Mouse (Mus musculus) heart, adult 2 months (tissue): ENCODE measurements around the gene Cnksr1. TPM values are rescaled to one million over a fixed set of nuclear protein-coding genes. Genes with fewer than 3 reads are reported as not detected.

Experiments used
- DNase-seq, 2 experiments: peaks; one replicate each; pipeline ENCODE4 v3.0.0; 2021
- H3K27ac ChIP-seq: fragments of 200-600 bp; 2 replicates; pipeline ENCODE4 v1.8.1; 2022
- H3K27me3 ChIP-seq: fragments of 200-500 bp; 2 replicates; pipeline ENCODE4 v1.6.1; 2012; ENCODE audit warnings: mild to moderate bottlenecking, low read length, inconsistent platforms, mixed read lengths; ENCODE audit not compliant: control insufficient read depth, insufficient read depth
- H3K36me3 ChIP-seq: fragments of 200-500 bp; 2 replicates; pipeline ENCODE4 v1.6.1; 2012; ENCODE audit warnings: low read length, inconsistent platforms; ENCODE audit not compliant: control insufficient read depth, insufficient read depth
- H3K4me1 ChIP-seq: fragments of 200-500 bp; 2 replicates; pipeline ENCODE4 v1.6.1; 2011; ENCODE audit warnings: low read length; ENCODE audit not compliant: control insufficient read depth, insufficient read depth
- H3K4me3 ChIP-seq: fragments of 200-600 bp; 2 replicates; pipeline ENCODE4 v1.8.1; 2022
- H3K79me2 ChIP-seq: fragments of 200-500 bp; replicated peaks from 2 replicates; pipeline ENCODE4 v1.6.1; 2012; ENCODE audit warnings: mild to moderate bottlenecking, inconsistent platforms, low read length, moderate library complexity, mixed read lengths; ENCODE audit not compliant: control insufficient read depth, insufficient read depth
- H3K9ac ChIP-seq: fragments of 200-500 bp; 2 replicates; pipeline ENCODE4 v1.6.1; 2012; ENCODE audit warnings: low read depth, mild to moderate bottlenecking, control low read depth, inconsistent platforms, low read length, mixed read lengths
- CTCF ChIP-seq: fragments of 200-600 bp; IDR thresholded peaks from 2 replicates; pipeline ENCODE4 v1.8.1; 2022; ENCODE audit warnings: antibody characterized with exemption, mild to moderate bottlenecking, moderate library complexity
- EP300 ChIP-seq: fragments of 200-500 bp; IDR thresholded peaks from 2 replicates; pipeline ENCODE4 v1.6.1; 2011; ENCODE audit warnings: low read depth, low read length, control low read depth; ENCODE audit not compliant: insufficient read depth
- POLR2A ChIP-seq: fragments of 200-500 bp; IDR thresholded peaks from 2 replicates; pipeline ENCODE4 v1.6.1; 2011; ENCODE audit warnings: mild to moderate bottlenecking, low read depth, low read length, control low read depth; ENCODE audit not compliant: insufficient read depth
- WGBS: fragments of 180-500 bp; shearing (Covaris S2); methylation state at CpG from one replicate; pipeline ENCODE4 v1.1.7; 2018; 5-methylcytosine and 5-hydroxymethylcytosine counted together
- intact Hi-C: fragments of 180-260 bp; cut with DNase I; formaldehyde crosslinking; loops from one replicate; pipeline ENCODE4 v1.15.1; 2025
- polyA plus RNA-seq: library from polyadenylated mRNA; depleted of rRNA; stranded (reverse); fragments of >200 nt; gene quantifications from 2 replicates; pipeline ENCODE4 v1.2.3, GENCODE M21; 2012
- total RNA-seq, 2 experiments: library from RNA; stranded (reverse); gene quantifications; 2 replicates each; pipeline ENCODE4 v1.2.3; 2021

Gene Cnksr1
- total and polyA plus RNA-seq, 3 experiments = 4.1 to 6.7 (median 4.4) TPM

DNA sequence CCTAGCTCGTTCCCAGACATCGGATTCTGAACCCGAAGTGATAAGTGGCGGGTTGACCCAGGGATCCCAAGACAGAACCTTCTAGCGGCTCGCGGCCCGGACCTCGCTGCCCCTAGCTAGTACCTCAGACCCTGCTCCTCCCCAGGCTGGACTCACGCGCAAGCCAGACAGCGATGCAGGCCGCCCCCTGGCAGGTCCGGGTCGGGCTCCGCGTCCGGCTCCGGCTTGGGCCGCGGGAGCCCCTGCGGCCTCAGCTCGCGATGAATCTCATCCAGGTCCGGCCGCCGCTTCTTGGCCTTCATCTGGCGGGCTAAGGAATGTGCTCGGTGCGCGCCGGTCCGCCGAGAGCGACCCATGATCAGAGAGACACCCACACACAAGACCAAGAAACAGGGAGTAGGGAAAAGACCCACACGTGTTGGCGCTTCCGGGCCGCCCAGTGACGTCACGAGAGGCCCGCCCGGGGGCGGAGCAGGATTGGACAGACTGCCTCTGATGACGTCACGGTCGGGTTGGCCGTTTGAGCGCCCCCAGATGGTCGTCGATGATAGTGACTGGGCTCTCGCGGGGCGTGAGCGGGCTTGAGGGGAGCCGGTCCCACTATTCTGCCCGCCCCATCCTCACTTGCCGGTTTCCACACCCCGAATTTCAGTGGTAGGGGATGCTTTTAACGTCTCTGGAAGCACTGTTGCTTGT lies 7.1 kb upstream of the Cnksr1 start, which contains the start of gene Zfp593:
TSS of gene Zfp593 (minus strand) at position 445 of the 696 bp plus-strand sequence.
- TF ChIP-seq CTCF (peak; percentile 93), POLR2A (peak; percentile 56), EP300 (no peak)
- Histone ChIP-seq H3K27me3 (no peaks in the 10 kb centered on the region), H3K9ac (peak within 1 kb of the TSS; percentile 78), H3K79me2 (no peaks in the 10 kb centered on the region), H3K27ac (peak within 1 kb of the TSS; percentile 42), H3K36me3 (no peaks in the 10 kb centered on the region), H3K4me3 (peak within 1 kb of the TSS; percentile 75), H3K4me1 (peaks cover 4% of the 10 kb centered on the region)
- under 1% methylated on average over 60 of the region's 60 CpGs for WGBS
- peak; percentile 93 to 96 for DNase-seq
- intact Hi-C loops = loop anchor here (2.0 to 5.0 kb wide), 2 partner anchors 58 to 222 kb away; partner anchors contain the start of genes Cep85 and Stmn1

DNA sequence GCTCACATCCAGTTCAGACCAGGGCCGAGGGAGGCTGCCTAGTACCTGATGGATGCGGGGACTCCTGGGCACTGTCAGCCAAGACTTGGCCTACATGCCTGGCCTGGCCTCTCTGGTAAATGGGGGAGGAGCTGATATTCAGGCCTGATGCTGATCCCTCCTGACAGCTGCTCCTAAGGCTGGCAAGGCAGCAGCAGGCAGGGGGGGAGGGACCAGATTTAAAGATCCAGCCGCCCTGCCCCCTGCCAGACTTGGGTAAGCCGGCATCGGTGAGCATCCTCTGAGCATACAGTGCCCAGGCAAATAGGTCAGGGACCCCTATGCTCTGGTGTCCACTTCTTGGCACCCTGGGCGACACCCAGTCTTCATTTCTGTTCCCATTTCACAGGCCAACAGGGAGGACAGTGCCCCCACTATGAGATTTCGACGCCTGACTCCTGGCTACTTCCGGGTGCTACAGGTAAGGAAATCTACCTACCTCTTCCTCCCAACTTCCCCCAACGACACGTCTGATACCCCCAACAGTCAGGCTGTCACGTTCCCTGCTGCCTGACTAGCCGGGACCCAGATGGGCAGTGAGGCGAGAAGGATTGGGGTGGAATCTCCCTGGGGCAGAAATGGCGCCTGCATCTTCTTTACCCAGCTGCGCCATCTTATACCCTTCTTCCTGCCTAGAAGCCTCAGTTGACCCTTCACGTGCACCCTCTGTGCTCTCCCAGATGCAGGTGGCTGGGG lies 5.5 kb upstream of the Cnksr1 start, which contains the start of gene E130218I03Rik:
TSS of gene E130218I03Rik (plus strand) at position 147 of the 735 bp plus-strand sequence.
- Histone ChIP-seq H3K36me3 (no peaks in the 10 kb centered on the region), H3K27ac (no peak within 1 kb of the TSS), H3K4me3 (no peak within 1 kb of the TSS), H3K4me1 (peaks cover 4% of the 10 kb centered on the region), H3K9ac (no peak within 1 kb of the TSS), H3K79me2 (no peaks in the 10 kb centered on the region), H3K27me3 (no peaks in the 10 kb centered on the region)
- 95% methylated on average over 17 of the region's 17 CpGs for WGBS
- TF ChIP-seq EP300 (no peak), POLR2A (no peak), CTCF (no peak)
- intact Hi-C loops = loop anchor here (2.0 kb wide), 1 partner anchor 57 kb away; the partner anchor contains the start of gene Cep85
- DNase-seq = no peak

DNA sequence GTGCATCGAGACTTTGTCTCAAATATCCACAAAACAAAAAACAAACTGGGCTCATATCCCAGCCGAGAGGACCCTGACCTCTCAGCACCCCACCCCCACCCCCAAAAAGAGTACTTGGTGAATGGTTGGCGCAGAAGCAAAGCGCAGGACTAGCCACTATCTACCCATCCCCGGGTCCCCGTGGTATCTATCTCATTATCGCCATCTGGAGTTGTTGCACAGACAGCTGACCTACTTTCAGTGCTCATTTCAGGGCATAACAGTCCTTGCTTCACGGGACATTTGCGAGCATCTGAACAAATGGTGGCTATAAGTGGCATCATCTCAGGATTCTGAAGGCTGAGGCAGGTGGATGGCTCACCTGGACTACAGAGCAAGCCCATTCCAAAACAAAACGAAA lies 487 bp upstream of the Cnksr1 start:
- H3K36me3 ChIP-seq = no peaks in the 10 kb centered on the region
- 14% methylated on average over 10 of the region's 10 CpGs for WGBS
- H3K79me2 ChIP-seq = no peaks in the 10 kb centered on the region
- no peak overlapping the region for H3K9ac ChIP-seq
- H3K4me3 ChIP-seq = peak overlapping the region; percentile 33; the same call in 1 of the 2 replicates
- TF ChIP-seq EP300 = no peak
- TF ChIP-seq CTCF = no peak
- no peak for TF ChIP-seq POLR2A
- no peak for DNase-seq
- intact Hi-C loops = no loop called here
- H3K4me1 ChIP-seq = peaks cover 1% of the 10 kb centered on the region; the same call in 1 of the 2 replicates
- no peak overlapping the region; the same call in none of the 2 replicates for H3K27ac ChIP-seq
- H3K27me3 ChIP-seq = no peaks in the 10 kb centered on the region

DNA sequence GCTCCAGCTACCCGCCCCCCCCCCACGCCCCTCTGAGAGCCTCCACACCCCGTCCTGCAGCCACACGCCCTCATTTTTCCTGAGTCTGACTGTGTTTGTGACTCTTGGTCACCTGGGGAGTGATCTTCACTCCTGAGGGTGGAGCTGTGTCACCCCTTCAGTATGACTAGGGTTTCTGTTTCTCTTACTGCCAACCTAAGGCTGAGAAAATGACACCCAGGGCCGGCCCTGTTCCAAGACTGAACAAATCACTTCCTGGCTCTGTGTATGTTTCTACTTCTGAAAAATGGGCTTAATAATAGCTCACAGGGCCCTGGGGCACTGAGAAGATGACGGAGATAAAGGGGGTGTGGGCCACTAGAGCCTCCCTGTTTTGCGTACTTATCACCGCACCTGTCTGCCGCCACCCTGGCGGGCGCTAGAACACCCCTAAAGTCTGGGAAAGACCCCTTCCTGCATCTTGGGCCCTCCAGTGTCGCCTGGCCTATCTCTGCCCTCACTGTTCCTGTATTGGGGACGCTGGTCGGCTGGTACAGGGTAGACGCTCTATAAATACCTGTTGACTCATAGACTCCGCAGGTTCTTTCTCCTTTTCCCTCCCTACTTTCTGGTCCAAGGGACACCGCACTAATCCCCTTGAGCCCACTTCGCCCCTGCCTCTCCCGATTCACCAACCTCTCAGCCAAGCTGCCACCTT lies 469 bp downstream of the Cnksr1 start:
- H3K36me3 ChIP-seq = no peaks in the 10 kb centered on the region
- H3K4me3 ChIP-seq = peak overlapping the region; percentile 33; the same call in 1 of the 2 replicates
- H3K27ac ChIP-seq = peak overlapping the region; percentile 65
- peaks cover 1% of the 10 kb centered on the region; the same call in 1 of the 2 replicates for H3K4me1 ChIP-seq
- peak overlapping the region; percentile 34 for H3K9ac ChIP-seq
- no peak for TF ChIP-seq CTCF
- no peak for TF ChIP-seq EP300
- no peak for TF ChIP-seq POLR2A
- no peaks in the 10 kb centered on the region for H3K79me2 ChIP-seq
- WGBS = 32% methylated on average over 19 of the region's 19 CpGs
- no peaks in the 10 kb centered on the region for H3K27me3 ChIP-seq
- intact Hi-C loops = no loop called here
- no peak for DNase-seq

DNA sequence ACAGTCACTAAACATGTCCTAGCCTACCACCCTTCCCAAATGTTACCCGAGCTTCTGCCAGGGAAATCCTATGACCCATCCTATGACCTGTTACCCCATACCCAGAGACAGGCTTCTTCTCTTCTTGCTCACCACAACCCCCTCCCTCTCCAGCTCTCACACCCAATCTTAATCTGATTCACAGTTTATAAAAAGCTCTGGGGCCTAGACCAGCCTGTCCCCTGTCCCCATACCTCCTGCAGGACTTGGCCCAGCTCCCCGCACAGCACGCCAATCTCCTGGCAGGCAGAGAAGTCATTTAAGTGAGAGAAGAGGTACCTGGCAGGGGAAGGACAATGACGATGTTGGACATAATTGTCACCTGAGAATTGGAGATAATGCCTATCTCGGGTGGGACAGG lies 3.3 kb downstream of the Cnksr1 start:
- no peak for TF ChIP-seq CTCF
- no peak for TF ChIP-seq POLR2A
- TF ChIP-seq EP300 = no peak
- WGBS = 50% methylated on average over 5 of the region's 5 CpGs
- Histone ChIP-seq H3K9ac (no peak overlapping the region), H3K27ac (no peak overlapping the region; the same call in 1 of the 2 replicates), H3K79me2 (no peaks in the 10 kb centered on the region), H3K4me1 (peaks cover 1% of the 10 kb centered on the region; the same call in 1 of the 2 replicates), H3K36me3 (no peaks in the 10 kb centered on the region), H3K27me3 (no peaks in the 10 kb centered on the region), H3K4me3 (no peak overlapping the region)
- intact Hi-C loops = no loop called here
- peak in 1 of 2 experiments; percentile 45 for DNase-seq
